Mouse (Mus musculus): ENCODE results near the gene Pwwp2b.
A peak's percentile ranks its signal among the peaks of the same experiment; 100 is the strongest.

Pwwp2b gene

DNA sequence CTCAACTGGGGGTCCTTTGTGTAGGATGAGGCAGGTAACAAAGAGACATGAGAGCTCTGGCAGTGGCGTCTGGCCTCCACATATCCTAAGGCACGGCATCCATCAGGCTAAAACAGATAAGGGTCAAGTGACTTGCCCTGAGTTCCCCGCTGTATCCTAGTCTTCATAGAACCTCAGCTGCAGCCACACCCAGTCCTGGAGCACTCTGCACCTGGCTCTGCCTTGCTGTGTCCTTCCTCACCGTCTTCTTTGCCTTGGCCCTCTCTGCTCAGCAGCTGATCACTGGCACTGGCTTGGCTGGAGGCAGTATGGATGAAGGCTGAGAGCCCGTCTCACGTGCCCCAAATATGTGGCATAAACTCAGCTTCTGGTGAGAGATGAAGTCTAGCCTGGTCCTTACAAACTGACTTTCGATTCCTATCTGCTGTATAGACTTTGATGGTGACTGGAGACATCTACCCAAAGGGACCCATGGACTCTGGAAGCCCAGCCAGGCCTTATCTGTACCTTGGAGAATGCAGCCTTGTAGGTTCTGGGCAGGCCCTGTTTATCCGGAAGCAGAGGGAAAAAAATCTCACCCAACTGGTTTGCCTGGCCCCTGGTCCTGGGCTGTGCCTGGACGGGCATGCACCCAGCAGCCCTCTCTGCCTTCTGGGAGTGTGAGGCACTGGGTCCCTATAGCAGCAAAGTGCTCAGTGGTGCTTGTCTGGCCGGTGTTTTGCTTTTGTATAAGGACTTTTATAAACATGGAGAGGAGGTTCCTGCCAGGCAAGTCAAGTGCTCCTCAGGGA lies 9.7 kb downstream of the Pwwp2b start:
- DNase-seq (ENCODE audit: extremely low read depth, low read depth, low spot score): no peak

- no peak for DNase-seq (ENCODE audit: extremely low read depth, low read depth, low spot score)
These were observed 16.1 kb downstream of the Pwwp2b start for GRCm38 (mm10) chr7:139264337-139264736.

- no peak for DNase-seq (ENCODE audit: extremely low read depth, low read depth, low spot score)
These were observed 17.4 kb downstream of the Pwwp2b start for GRCm38 (mm10) chr7:139265634-139266033.

- DNase-seq (ENCODE audit: extremely low read depth, low read depth, low spot score): no peak
These were observed 18.1 kb downstream of the Pwwp2b start for GRCm38 (mm10) chr7:139266431-139266830.

DNA sequence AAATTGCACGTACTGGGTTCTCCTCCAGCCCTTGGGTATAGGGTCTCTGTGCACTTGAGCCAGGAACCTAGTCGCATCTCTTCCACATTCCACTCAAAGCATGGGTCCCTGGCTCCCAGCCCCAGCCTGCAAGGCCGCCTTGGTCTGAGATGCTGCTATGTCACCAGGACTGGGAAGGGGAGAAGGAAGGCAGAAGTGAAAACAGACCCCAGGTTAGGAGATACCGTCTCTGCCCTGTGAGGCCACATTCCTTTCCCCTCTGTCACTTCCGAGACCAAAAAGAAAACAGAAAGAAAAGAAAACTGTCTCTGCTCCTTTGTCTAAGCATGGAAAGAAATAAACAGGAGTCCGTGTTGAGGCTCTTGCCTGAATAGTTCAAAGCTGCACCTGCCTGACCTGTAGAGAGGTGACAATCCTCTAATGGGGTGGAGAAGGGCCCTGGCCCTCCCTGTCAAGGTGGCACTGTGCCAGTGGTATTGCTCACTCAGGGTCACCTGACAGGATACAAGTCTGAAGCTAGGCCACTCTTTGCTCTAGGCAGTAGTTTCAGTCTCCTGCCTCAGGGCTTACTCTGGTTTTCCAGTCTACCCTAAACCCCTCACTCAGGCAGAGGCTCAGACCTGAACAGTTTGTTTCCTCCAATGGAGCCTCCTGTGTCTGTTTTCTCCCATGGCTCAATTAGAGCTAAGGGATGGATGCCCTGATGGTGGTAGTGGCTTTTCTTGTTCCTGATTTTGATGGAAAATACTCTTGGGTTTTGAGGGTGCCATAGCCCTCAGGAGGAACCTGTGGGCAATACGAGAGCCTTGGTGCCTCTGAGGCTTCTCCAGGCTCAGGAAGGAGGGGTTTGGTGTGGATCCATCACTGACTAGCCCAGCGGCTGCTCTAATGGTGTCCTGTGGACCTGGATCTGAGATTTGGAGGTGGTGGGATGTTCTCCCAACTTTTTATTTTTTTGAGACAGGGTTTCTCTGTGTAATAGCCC lies 18.9 kb downstream of the Pwwp2b start:
- DNase-seq (ENCODE audit: extremely low read depth, low read depth, low spot score): no peak

DNA sequence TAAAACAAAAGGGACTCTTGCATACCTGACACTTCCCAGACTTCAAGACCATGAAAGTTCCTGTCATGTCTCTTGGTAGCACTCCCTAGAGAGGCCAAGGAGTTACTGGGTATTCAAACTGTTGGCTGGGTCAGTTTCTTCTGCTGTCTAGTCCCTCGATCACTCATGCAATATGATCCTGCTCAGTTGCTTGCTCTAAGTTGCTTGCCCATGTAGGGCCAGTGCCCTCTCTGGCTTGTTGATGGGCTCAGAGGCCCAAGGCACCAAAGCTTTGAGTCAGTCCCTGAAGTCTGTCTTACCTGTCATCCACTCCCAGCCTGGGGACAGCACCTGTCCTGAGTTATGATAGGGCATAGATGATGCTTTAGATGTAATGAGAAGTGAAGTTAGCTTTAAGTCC lies 22.5 kb downstream of the Pwwp2b start:
- DNase-seq (ENCODE audit: extremely low read depth, low read depth, low spot score): no peak

DNA sequence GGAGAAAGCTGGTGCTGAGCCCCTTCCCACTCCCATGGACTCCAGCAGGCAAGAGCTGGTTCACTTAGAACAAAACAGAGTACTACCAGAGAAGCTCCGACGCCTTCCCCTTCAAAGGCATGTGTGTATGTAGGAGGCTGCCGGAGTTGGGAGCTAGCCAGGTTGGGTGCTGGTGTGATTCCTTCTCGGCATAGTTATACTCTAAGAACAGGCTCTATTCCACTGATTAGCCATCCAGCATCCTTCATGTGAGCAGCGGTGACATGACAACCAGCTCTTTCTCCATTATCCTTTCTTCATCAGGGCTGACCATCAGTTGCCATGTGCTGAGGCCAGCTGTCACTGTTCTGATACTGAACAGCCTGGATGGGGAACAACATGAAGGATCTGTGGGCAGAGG lies 23.6 kb downstream of the Pwwp2b start:
- DNase-seq (ENCODE audit: extremely low read depth, low read depth, low spot score): no peak

DNA sequence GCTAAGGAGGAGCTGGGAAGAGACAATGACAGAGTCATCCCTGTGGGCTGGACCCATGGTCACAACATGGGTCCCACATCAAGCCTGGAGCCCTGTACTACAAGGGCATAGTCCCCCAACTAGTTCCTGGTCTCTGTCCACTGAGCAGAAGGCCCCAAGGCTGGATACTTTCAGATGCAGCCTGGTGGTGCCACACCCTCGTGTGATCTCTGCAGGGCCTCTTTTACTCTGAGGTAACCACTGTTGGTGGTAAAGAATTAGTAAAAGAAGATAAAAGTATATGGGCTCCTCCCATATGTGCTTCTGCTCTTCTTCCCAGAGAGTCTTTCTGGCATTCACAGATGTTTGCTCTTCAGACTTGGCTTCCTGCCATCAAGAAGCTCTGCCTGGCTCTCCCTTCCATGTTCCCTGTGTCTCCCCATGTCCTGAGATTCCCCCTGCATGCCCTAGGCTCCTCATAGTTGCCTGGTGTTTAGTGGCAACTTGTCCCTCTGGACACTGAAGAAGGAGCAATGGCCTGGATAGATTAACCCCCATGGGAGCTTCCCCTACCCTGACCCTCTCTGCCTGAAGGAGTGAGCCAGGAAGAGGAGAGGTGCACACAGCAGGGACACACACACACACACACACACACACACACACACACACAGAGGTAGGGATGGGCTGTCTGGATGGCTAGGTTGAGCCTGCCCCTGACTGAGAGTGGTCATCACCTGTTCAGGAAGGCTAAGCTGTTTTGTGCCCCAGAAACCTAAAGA lies 24.5 kb downstream of the Pwwp2b start:
- no peak for DNase-seq (ENCODE audit: extremely low read depth, low read depth, low spot score)

DNA sequence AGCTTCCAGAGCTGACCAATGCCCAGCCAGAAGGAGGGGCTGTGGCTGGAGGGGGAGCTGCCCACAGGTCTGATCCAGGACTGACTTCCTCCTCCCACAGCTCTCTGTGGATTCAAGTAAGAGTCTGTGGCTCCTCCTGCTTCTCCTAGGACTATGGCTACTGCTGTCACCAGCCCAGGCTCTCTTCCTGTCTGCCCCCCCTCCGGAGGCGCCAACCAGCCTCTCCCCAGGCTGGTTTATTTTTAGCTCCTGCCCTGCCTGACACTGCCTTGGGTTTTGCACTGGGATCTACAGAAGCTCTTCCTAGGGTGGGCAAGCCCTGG lies 25.1 kb downstream of the Pwwp2b start:
- DNase-seq (ENCODE audit: extremely low read depth, low read depth, low spot score): no peak

DNA sequence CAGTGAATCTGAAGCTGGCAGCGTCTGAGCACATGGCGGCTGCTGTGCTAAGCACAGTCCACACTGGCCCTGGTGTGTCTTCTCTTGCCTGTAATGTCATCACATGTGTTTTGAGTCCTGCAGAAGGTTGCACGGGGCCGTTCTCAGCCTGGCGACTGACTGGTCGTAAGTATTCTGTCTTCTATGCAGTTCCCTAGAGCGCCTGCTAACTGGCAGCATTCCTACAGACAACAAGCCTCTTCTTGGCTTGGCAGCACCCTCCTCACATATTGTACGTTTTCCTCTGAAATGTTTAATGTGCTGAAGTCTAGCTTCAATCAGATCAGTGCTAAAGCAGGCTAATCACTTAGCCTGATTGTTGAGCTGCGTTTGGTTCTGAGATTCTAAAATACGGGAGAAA lies 27.3 kb downstream of the Pwwp2b start:
- DNase-seq (ENCODE audit: extremely low read depth, low read depth, low spot score): no peak

GRCm38 (mm10) chr7:139276150-139276549 lies 27.9 kb downstream of the Pwwp2b start:
- DNase-seq (ENCODE audit: extremely low read depth, low read depth, low spot score): peak; percentile 84

GRCm38 (mm10) chr7:139277536-139277935 lies 29.3 kb downstream of the Pwwp2b start:
- DNase-seq (ENCODE audit: extremely low read depth, low read depth, low spot score): no peak

GRCm38 (mm10) chr7:139279571-139279970 lies 31.3 kb downstream of the Pwwp2b start:
- DNase-seq (ENCODE audit: extremely low read depth, low read depth, low spot score): no peak

- DNase-seq (ENCODE audit: extremely low read depth, low read depth, low spot score): no peak
These were observed 31.8 kb downstream of the Pwwp2b start for GRCm38 (mm10) chr7:139280044-139280443.

- DNase-seq (ENCODE audit: extremely low read depth, low read depth, low spot score): no peak
These were observed 32.9 kb downstream of the Pwwp2b start for GRCm38 (mm10) chr7:139281195-139281594.

GRCm38 (mm10) chr7:139282037-139282436 lies 33.8 kb downstream of the Pwwp2b start:
- DNase-seq (ENCODE audit: extremely low read depth, low read depth, low spot score): no peak

DNA sequence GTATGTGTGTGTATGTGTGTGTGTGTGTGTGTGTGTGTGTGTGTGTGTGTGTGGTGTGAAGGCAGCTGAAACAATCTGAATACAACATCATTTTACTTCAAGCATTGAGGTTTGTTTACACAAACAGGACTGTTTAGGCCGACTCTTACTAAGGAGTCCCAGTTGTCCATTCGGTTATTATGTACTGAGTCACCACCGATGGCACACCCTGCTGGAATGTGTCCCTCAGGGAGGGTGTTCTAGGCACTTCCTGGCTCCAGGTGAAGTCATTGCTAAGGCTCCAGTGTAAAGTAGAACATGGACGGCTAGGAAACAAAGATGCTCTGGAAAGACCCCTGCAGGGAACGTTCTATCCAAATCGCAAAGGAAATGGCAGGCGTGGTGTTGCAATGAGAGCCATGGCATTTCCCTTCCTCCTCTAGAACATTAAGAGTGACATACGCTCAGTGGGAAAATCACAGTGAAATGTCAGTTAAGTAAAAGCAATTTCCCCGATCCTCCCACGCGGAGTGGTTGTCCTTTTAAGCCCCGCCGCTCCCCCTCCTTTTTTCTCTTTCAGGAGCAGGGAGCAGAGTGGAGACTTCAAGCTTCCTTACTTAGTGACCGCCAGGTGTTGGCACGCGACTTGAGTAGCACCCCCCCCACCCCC lies 37.1 kb downstream of the Pwwp2b start:
- DNase-seq (ENCODE audit: extremely low read depth, low read depth, low spot score): no peak

- no peak for DNase-seq (ENCODE audit: extremely low read depth, low read depth, low spot score)
These were observed 40.3 kb downstream of the Pwwp2b start for GRCm38 (mm10) chr7:139288540-139288939.

GRCm38 (mm10) chr7:139293350-139293749 lies 45.1 kb downstream of the Pwwp2b start:
- DNase-seq (ENCODE audit: extremely low read depth, low read depth, low spot score): no peak

GRCm38 (mm10) chr7:139294076-139294475 lies 45.8 kb downstream of the Pwwp2b start:
- DNase-seq (ENCODE audit: extremely low read depth, low read depth, low spot score): peak; percentile 74

DNA sequence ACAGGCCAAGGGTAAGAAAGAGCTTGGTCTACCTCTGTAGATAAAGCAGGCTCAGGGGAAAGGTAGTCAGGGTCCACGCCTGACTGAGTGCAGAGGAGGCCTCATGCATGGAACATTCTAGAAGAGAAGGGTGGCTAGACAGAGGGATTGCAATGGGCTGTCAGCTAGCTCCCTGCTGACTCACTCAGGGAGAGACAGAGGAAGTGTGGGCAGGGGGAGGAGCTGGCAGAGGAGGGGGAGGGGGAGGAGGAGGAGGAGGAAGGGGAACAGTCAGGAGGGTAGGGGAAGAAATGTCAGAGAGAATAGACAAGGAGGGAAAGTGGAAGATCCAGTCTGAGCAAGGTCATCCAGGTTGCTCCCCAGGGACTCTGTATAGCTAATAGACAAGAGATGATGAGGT lies 47.4 kb downstream of the Pwwp2b start:
- DNase-seq (ENCODE audit: extremely low read depth, low read depth, low spot score): no peak

All from fat pad, adult 2 months (tissue).